Mouse (Mus musculus) testis, adult 2 months (tissue): ENCODE measurements around the gene Nbeal2. TPM values are rescaled to one million over a fixed set of nuclear protein-coding genes. Genes with fewer than 3 reads are reported as not detected.

ENCODE experiments used
- H3K27ac ChIP-seq: fragments of 200-500 bp; 2 replicates; pipeline ENCODE4 v1.5.1; 2012; ENCODE audit warnings: low read depth, low read length; ENCODE audit not compliant: control insufficient read depth, insufficient read depth
- H3K27me3 ChIP-seq: fragments of 200-500 bp; 2 replicates; pipeline ENCODE4 v1.6.1; 2012; ENCODE audit warnings: mild to moderate bottlenecking, low read length, moderate library complexity; ENCODE audit not compliant: control insufficient read depth, insufficient read depth
- H3K36me3 ChIP-seq: fragments of 200-500 bp; 2 replicates; pipeline ENCODE4 v1.6.1; 2012; ENCODE audit warnings: mild to moderate bottlenecking, low read length; ENCODE audit not compliant: control insufficient read depth, insufficient read depth
- H3K4me1 ChIP-seq: fragments of 200-500 bp; 2 replicates; pipeline ENCODE4 v1.6.1; 2012; ENCODE audit warnings: low read length; ENCODE audit not compliant: control insufficient read depth, insufficient read depth
- H3K4me3 ChIP-seq: fragments of 200-500 bp; 2 replicates; pipeline ENCODE4 v1.5.1; 2012; ENCODE audit warnings: low read depth, mild to moderate bottlenecking, low read length, moderate library complexity, mixed read lengths; ENCODE audit not compliant: control insufficient read depth
- CTCF ChIP-seq: fragments of 200-500 bp; IDR thresholded peaks from 2 replicates; pipeline ENCODE4 v1.5.1; 2012; ENCODE audit warnings: low read depth, mild to moderate bottlenecking, inconsistent platforms, low read length, moderate library complexity; ENCODE audit not compliant: control insufficient read depth, insufficient read depth, insufficient replicate concordance
- POLR2A ChIP-seq: fragments of 200-500 bp; IDR thresholded peaks from 2 replicates; pipeline ENCODE4 v1.6.1; 2012; ENCODE audit warnings: low read depth, mild to moderate bottlenecking, inconsistent platforms, low read length, moderate library complexity; ENCODE audit not compliant: control insufficient read depth
- polyA plus RNA-seq: library from polyadenylated mRNA; depleted of rRNA; stranded (reverse); fragments of >200 nt; gene quantifications from 2 replicates; pipeline ENCODE4 v1.2.3, GENCODE M21; 2012

The Nbeal2 gene
- polyA plus RNA-seq, 1 experiment = 5.4 TPM

DNA sequence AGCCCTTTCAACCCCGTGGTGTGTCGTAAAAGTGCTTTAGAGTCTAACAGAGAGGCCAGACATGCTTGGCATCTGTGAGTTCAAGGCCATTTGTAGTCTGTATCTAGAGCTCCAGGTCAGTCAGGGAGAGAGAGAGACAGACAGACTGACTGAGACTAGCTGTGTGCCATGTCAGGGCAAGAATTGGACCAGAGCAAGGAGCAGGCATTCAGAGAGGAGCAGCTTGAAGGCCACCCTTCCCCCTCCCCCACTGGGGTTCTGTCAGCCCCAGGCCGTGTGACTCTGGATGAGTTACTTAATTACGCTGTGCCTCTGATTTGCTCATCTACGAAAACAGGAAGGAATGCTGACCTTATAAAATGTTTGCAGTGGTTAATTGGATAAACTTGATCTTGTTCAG, 28.3 kb upstream of the Nbeal2 start:
- H3K27ac ChIP-seq = no peak overlapping the region

DNA sequence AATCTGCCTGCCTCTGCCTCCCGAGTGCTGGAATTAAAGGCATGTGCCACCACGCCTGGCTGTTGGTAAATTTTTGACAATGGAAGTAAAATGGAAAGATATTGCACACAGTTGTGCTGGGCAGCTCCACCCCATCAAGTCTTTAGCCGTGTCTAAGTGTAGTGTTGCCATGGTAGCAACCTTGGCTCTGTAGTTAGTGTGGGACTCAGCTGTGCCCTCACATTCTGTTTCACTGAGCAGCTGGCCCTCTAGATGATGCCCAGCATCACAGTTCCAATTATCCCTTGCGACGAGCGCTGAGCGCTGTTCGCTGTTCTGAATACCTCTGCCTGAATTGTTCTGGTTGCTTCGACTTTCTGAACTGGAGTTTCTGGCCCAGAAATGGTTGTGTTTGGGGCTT, 27.9 kb upstream of the Nbeal2 start:
- H3K4me3 ChIP-seq = no peak overlapping the region
- no peaks in the 10 kb centered on the region for H3K27me3 ChIP-seq
- no peak overlapping the region for H3K27ac ChIP-seq
- H3K4me1 ChIP-seq = peaks cover 10% of the 10 kb centered on the region
- TF ChIP-seq CTCF (no peak), POLR2A (no peak)
- no peaks in the 10 kb centered on the region for H3K36me3 ChIP-seq

More for the DNA sequence above, 28.3 kb upstream of the Nbeal2 start:
- H3K4me1 ChIP-seq = peaks cover 10% of the 10 kb centered on the region
- no peak overlapping the region for H3K4me3 ChIP-seq
- H3K36me3 ChIP-seq = no peaks in the 10 kb centered on the region
- TF ChIP-seq CTCF = no peak
- TF ChIP-seq POLR2A = no peak
- no peaks in the 10 kb centered on the region for H3K27me3 ChIP-seq

DNA sequence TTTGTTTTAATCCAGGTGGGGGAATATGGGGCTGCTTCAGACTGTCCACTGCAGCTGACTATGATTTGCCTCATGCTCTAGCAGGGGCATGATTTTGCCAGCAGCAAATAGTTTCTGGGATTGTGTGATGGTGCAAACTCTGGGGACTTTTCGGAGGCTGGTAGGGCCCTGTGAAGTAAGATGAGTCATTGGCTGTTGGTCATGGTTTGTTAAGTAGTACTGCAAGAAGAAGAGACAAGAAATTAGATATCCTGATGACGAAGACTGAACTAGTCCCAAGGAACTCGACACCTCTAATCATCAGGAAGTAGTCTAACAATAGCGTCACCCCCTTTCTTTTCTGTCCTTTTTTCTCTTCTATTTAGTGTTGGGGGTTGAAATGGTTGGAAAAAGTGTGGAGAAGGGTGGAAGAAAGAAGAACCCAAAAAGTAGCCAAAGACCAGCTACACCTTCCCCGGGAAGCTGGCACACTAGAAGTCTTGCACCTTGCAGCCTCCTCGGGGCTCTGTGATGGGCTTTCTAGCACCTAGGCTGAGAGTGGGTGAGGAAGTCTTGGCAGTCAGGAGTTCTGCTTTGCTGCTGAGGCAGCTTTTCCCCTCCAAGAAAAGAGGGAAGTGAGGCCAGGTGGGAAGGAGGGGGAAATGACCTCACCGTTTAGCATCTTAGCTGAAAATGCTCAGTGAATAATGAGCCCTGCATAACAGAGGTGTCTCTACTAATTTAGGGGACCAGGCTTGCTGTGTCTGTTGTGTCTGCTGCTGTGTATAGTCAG, 27.0 kb upstream of the Nbeal2 start:
- Histone ChIP-seq H3K27ac (no peak overlapping the region), H3K36me3 (no peaks in the 10 kb centered on the region), H3K27me3 (no peaks in the 10 kb centered on the region), H3K4me3 (no peak overlapping the region), H3K4me1 (peaks cover 10% of the 10 kb centered on the region)
- TF ChIP-seq POLR2A (no peak), CTCF (no peak)

DNA sequence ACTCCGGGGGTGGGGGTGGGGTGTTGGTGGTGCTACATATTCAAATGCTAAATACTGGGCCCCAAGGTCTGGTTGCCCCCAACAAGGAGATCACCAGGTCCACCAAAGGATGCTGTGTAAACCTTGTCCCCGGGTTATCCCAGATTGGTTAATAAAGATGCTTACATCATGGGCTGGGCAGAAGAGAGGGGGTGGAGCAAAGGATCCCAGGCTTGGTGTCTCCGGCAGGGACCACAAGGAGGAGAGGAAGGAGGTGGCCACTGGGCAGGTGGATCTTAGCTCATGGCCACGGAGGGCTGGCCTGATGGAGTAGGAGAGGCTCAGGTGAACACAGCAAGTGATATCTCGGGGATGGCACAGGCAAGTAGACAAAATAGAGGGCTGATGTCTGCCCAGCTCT, 24.9 kb upstream of the Nbeal2 start:
- Histone ChIP-seq H3K27me3 (no peaks in the 10 kb centered on the region), H3K27ac (no peak overlapping the region), H3K4me1 (peaks cover 7% of the 10 kb centered on the region), H3K4me3 (no peak overlapping the region), H3K36me3 (no peaks in the 10 kb centered on the region)
- TF ChIP-seq POLR2A = no peak
- no peak for TF ChIP-seq CTCF

DNA sequence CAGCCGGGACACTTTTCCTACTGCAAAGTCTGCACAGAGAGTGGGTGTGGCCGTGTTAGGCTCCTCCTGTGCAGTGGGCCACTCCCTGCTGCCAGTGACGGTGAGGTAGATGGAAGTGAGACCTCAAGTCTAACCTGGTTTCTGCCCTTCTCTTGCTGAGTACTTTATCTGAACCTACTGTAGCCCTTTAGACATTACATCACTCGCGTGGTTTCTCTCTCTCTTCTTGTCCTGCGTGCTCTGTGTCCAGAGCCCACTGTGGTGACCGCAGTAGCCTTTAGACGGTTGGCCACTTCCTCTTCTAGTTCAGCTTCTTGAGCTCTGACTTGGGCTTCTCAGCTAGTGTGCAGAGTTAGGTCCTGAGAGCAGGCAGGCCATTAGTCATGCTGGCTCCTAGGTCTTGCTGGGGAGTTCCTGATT, 22.5 kb upstream of the Nbeal2 start:
- Histone ChIP-seq H3K27ac (no peak overlapping the region), H3K36me3 (no peaks in the 10 kb centered on the region), H3K4me1 (peaks cover 2% of the 10 kb centered on the region), H3K4me3 (no peak overlapping the region), H3K27me3 (no peaks in the 10 kb centered on the region)
- TF ChIP-seq CTCF = no peak
- TF ChIP-seq POLR2A = no peak

DNA sequence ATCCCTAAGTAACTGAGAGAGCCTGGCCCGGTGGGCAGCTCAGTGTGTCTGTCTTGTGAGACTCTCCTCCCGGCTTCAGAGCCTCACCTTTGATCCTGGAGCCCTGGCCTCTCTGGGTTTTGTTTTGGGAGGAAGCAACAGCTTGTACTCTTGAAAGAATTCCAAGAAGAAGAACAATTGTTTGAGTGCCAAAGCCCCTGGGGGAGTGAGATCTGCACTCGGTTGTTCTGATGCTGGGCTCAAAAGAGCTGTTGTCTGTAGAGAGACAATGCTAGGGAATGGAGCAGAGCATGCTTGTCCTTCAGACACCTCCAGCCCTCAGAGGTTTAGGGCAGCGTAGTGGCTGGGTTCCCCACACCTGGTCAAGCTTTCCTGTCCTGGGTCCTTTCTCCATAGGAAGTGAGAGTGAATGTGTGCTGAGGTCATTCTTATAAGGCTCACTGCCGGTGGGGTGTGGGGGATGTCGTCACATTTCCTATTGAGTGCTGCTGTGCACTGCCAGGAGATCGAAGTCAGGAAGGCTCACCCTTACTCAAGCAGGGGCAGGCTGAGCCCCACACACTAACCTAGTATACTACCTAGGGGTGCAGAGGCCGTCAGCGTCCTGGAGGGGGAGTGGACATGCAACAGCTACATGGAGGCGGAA, 19.3 kb upstream of the Nbeal2 start:
- no peak for TF ChIP-seq CTCF
- no peak for TF ChIP-seq POLR2A
- H3K27ac ChIP-seq = peak overlapping the region; percentile 77
- no peaks in the 10 kb centered on the region for H3K36me3 ChIP-seq
- H3K4me1 ChIP-seq = peaks cover 2% of the 10 kb centered on the region
- no peaks in the 10 kb centered on the region for H3K27me3 ChIP-seq
- no peak overlapping the region for H3K4me3 ChIP-seq

DNA sequence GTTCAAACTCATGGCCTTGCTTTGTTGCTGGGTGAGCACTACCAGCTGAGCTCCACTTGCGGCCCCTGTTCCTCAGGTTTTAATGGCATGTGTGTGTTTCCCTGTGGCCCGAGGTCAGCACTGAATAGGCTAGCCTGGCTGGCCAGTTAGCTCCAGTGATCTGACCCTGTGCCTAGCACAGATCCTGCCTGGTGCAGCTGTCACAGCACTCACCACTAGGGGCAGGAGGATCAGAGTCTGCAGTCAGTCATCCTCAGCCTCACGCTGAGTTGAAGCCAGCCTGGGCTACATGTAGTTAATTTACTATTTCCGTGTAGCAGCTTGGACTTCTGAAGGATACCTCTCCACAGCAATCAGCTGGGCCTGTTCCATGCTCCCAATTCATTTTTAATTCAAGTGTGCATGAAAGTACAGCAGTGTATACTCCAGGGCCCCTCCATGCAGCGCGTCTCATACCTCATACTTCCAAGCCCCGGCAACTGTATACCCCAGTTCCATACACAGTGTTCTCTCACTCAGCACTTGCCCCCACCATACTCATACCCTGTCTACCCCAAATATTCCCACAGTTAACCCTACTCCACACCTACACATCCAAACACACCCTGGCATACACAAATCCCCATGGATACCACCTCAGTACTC, 18.6 kb upstream of the Nbeal2 start:
- H3K27ac ChIP-seq = peak overlapping the region; percentile 77

More for the DNA sequence above, 18.6 kb upstream of the Nbeal2 start:
- H3K36me3 ChIP-seq = no peaks in the 10 kb centered on the region
- H3K4me1 ChIP-seq = peaks cover 2% of the 10 kb centered on the region
- H3K27me3 ChIP-seq = no peaks in the 10 kb centered on the region
- TF ChIP-seq CTCF (peak; percentile 70; the same call in 1 of the 2 replicates), POLR2A (no peak)
- H3K4me3 ChIP-seq = no peak overlapping the region
